Mouse (Mus musculus) large intestine, adult 2 months (tissue): ENCODE measurements around the gene Bhlhe40. TPM values are rescaled to one million over a fixed set of nuclear protein-coding genes. Genes with fewer than 3 reads are reported as not detected.

ENCODE experiments used
- DNase-seq: peaks from one replicate; pipeline ENCODE4 v3.0.0-alpha.2; 2012; ENCODE audit warnings: low read depth, low spot score
- WGBS: fragments of 180-500 bp; shearing (Covaris S2); methylation state at CpG from one replicate; pipeline ENCODE4 v1.1.7; 2018; 5-methylcytosine and 5-hydroxymethylcytosine counted together
- polyA plus RNA-seq: library from polyadenylated mRNA; depleted of rRNA; stranded (reverse); fragments of >200 nt; gene quantifications from 2 replicates; pipeline ENCODE4 v1.2.3, GENCODE M21; 2012; rRNA removed

The Bhlhe40 gene
- polyA plus RNA-seq, result 18.9 and 20.2 TPM in 2 replicates

DNA sequence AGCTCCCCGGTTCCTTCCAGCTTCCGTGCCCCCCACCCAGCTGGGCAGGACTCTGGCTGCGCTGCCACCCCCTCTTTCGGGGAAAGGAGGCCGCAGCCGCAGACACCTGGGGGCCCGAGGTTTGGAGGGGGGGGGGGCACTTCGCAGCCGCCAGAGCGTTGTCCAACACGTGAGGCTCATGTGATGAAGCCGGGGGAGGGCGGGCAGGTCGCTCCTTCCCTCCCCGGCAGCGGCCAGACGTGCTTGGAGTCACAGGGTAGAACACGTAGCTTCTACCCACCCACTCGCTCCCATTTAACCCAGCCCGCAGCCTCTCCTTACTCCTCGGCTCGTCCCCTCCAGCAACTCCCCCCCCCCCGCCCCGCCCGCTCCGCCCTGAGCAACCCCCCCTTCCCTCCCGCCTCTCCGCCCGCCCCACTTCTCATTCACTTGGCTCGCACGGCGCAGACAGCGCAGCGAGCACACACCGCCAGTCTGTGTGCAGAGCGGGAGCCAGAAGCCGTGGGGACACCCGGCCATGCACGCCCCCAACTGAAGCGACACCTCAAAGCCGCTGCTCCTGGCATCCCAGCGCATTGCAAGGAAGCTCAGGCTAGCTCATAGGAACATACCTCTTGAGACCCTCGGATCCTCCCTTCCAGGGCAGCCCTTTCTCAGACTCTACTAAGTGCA is at the start of gene Bhlhe40:
Gene Bhlhe40 (plus strand): TSS at position 424 of the 672 bp plus-strand sequence.
- DNase-seq, result no peak
- WGBS, result under 1% methylated on average over 38 of the region's 43 CpGs

DNA sequence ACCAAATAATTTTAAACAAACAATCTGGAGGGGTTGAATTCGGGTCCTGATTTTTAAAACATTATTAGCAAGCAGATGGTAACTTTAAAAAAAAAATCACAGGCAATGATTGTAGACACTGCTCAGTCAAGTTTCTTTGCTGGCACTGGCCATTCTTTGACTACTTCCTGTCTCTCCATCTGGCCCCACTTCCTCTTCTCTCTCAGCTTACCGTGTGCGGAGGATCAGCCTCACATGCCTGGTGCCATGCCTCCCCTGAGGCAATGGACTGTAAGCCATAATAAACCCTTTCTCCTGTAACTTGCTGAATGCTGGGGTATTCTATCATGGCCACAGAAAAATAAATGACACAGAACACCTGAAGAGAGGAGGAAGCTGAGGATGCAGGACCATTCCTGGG is 48.8 kb upstream of the Bhlhe40 start:
- WGBS, result 71% methylated on average over 3 of the region's 3 CpGs
- no peak for DNase-seq

DNA sequence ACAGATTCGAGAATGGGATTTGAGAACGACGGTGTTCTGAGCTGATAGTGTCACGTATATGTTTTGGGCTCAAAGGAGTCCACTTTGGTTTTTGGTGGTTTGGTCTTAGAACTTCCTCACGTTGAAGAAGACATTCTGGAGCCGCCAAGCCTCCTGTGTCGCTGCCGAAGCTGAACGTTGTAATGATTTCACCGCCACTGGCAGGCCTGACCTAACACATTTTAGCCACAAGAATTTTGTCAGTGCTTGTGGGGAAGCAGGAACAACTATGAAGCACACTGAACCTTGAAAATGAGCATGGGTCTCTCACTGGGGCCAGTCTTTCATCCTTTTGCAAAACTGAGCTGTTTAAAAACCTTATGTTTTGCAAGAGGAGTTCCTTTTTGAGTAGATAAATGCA is 42.4 kb upstream of the Bhlhe40 start:
- 88% methylated on average over 10 of the region's 10 CpGs for WGBS

DNA sequence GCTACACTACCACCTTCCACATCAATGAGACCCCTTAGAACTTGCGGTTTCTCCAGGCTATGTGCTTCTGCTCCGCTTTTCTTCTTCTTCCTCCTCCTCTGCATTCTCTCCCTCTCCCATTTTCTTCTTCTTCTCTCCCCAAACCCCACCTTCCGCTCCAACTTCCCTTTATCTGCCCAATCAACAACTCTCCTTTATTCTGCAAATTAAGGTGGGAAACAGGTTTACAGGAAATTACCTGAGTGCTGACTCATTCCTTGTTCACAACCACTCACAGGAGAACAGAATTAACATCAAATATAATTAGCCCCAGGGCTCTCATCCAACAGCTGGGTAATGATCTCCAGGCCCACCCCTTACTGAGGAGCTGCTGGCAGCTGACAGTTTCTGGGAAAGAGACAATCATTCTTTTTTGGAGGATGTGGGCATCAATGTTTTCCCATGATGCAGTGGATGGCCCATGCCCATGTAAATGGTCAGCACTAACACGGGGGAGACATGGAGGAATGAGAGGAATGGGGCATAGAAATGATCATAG is 37.3 kb upstream of the Bhlhe40 start:
- 74% methylated on average over 4 of the region's 4 CpGs for WGBS
- DNase-seq, result no peak

More for the DNA sequence above, 42.4 kb upstream of the Bhlhe40 start:
- DNase-seq, result no peak

DNA sequence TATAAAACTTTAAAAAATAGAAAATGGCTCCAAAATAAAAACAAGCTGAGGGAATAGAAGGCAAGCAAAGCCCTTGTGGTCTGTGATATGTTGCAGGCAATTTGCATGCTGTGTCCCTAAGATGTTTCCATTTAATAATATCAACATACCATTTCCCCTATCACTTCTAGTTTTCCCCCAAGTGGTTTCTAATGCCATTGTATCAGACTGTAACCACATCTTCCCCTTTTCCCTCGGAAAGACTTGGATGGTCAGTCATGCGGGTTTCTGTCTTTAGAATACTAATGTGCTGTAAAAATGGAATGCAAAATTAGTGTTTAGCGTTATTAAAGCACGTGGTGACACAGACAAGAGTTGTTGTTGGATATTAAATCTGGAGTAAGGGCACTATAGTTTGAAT is 35.5 kb upstream of the Bhlhe40 start:
- no peak for DNase-seq
- 90% methylated on average over 4 of the region's 4 CpGs for WGBS

DNA sequence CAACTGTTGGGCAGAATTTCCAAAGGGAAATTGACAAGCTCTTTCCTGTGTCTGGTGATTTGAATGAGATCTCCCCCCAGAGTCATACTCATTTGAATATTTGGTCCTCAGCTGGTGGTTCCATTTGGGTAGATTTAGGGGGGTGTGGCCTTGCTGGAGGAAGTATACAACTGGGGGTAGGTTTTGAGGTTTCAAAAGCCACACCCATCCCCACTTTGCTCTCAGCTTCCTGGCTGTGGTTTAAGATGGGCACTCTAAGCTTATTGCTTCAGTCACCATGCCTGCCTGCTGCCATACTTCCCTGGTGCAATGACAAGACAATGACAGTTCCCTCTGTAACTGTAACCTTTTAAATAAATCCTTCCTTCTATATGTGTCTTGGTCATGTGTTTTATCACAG is 29.7 kb upstream of the Bhlhe40 start:
- no peak for DNase-seq

DNA sequence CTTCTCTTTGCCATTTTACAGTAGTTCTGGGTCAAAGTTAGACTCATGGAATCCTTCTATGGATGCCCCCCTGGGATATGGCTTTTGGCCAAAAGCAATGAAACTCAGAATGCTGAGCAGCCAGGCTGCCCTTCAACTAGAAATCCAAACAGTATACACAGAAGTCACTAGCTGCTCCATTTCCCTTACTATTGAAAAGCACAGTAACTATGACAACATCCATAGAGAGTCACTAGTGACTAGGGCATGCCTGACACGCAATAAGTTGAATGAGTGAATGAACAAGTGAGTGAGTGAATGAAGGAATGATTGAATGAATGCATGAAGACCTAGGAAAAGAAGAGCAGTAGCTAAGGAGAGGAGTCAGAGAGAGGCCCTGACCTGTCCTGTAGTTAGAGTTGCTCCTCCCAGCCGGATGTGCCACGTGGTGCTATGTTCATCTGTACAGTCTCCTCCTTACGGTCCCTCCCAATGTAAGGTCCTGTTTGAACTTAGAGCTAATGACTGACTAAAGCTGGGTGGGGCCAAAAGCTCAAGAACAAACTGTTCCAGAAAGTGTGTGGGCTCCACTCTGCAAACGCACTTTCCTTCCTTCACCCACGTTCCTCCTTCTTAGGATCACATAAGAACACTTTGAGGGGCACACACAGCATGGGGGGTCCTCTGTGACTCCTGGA is 22.1 kb upstream of the Bhlhe40 start:
- 25% methylated on average over 6 of the region's 6 CpGs for WGBS
- DNase-seq, result no peak

DNA sequence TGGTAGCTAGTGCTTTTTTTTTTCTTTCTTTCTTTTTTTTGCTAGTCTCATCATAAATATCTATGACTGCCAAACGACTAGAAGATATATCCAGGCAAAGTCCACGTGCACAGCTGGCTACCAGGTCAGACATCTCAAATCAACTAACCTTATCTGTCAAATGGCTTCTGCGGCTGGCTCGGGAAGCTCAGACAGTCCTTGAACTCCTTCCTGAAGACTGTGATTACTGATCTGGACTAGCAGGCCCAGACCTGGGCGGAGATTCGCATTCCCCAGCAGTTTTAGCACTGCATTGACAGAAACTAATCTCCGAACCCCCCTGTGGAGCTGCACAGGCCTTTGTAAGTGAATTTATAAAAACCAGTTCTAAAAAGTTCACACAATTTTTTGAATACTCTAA is 18.4 kb upstream of the Bhlhe40 start:
- 71% methylated on average over 7 of the region's 7 CpGs for WGBS

DNA sequence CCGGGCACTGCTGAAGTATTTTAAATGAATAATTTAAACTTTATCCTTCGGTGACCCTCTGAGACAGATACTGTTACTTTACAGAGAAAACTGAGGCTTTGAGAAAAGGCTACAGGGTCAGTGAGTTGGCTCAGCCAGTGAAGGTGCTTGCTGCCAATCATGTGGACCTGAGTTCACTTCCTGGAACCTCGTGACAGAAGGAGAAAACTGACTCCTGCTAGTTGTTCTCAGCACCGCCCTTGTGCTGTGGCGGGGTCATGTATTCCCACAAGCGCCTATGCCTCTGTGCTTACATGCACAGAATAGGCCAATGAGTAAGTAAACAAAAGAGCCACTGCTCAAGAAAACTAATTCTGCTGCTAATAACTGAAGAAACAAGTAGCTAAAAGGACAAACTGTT is 17.4 kb upstream of the Bhlhe40 start:
- DNase-seq, result no peak

More for the DNA sequence above, 18.4 kb upstream of the Bhlhe40 start:
- DNase-seq, result no peak

DNA sequence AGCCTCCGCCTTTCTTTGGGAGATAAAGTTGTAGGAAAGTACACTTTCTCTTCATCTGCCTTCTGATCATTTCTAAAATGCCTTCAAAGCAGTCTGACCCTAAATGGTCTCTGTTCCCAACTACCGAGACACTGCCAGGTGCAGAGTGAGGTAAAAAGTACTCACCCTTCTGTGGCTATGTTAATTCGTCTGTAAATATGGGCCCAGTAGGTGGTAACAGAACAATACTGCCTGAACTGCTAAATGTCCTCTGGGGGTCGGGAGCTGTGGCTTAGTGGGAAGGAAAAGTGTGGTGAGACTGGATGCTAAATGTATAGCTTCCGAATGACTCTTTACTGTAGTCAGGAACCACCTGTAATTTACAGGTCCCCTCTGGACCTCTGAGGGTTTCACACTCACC is 16.1 kb upstream of the Bhlhe40 start:
- DNase-seq, result no peak
- WGBS, result 73% methylated on average over 5 of the region's 5 CpGs

More for the DNA sequence above, 17.4 kb upstream of the Bhlhe40 start:
- WGBS, result 52% methylated on average over 6 of the region's 6 CpGs

DNA sequence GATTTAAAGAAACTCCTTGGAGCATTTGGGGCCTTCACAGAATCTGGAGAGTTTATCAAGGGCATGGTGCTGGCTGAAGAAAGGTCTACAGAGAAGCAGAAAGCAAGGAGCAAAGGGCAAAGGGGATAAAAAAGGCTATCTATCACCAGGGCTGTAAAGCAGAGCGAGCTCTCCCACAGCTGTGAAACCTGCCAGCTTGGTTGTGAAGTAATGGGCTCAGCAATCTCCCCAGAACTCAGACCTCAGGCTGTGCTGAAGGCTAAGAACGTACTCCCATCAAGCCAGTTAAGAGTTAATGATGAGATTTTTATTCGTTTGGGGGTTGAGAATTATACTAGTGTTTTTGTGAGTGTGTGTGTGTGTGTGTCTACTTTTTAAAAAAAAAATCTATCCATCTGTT is 13.3 kb upstream of the Bhlhe40 start:
- 22% methylated on average over 3 of the region's 3 CpGs for WGBS
- DNase-seq, result no peak

DNA sequence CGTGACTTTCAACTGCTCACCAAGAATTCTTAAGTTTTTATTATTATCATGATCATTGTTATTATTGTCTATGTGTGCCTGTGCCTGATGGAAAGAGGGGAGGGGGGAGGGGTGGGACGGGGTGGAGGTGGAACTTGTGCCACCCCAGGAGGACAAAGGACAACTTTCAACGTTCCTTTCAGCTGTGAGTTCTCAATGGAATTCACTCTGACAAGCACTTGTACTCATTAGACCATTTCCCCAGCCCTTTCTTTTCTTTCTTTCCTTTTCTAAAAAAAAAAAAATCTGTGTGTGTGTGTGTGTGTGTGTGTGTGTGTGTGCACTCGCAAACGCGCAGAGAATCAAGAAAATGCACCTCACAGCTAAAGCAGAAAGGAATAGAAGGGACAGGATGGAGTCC is 12.4 kb upstream of the Bhlhe40 start:
- WGBS, result 46% methylated on average over 6 of the region's 6 CpGs
- DNase-seq, result no peak

DNA sequence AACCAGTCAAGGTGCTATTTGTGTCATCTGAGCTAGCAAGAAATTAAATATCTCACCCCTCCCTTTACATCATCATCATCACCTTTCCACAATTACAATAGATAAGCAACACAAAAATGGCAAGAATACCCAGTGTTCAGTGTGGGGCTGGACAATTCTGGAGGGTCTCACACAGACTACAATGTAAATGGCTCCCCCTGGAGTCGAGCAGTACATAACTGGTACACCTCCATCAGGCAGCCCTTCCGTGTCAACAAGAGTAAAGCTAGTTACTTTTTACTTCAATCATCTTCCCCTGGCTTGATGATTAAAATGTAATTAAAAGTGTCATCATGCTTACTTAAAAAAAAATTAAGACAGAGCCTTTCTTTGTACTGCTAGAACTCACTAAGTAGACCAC is 4.6 kb upstream of the Bhlhe40 start:
- WGBS, result 63% methylated on average over 2 of the region's 2 CpGs
- no peak for DNase-seq

DNA sequence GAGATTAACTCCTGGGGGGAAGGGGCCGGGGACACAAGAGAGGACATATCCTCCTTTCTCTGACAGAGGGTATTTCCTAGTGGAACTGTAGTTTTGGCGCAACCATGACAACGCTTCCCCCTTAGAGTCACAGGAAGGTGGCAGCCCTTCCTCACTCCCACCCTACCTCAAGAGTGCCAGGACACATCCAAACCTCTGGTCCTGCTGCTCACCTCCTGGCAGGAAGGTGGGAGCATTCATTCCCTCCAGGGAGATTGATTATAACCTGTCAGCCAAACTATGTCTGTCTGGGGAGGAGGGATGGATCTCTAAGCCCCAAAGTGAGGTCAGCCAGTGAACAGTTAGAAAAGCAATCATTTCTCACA is 2.4 kb upstream of the Bhlhe40 start:
- DNase-seq, result no peak

DNA sequence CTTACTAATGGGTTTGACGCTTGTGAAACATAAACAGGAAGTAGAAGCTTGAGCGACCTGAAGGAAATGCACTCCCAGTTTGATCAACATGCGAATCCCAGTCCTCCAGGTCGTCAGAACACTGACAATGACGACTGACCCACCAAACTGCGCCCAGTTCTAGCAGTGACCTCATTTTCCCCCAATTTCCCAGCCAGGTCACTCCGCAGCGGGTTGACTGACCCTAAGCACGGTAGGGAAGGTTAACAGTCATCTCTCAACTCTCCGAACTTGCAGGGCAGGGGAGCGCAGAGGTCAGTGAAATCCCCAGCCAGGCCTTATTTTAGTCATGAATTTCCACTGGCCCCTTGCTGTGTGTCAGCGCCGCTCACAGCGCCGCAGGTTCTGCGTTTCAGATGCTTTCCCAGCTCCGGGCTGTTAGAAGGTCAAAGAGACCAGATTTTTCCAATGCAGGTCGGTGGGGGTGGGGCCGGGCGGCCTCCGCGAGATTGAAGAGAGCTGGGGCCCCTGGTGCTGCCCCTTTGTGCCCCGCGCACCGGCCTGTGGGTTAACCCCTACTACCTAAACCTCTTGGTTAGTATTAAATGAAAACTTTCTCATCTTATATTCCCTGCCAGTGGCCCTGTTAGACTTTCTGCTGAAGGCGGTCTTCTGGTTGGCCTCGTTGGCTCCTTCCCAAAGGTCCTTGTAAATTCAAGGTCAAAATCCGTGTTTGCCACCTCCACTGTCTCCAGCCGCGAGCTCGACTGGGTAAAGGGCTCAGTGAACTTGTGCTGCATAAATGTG is 1.8 kb upstream of the Bhlhe40 start:
- no peak for DNase-seq
- 1% methylated on average over 31 of the region's 31 CpGs for WGBS

More for the DNA sequence above, 2.4 kb upstream of the Bhlhe40 start:
- WGBS, result 62% methylated on average over 3 of the region's 3 CpGs

DNA sequence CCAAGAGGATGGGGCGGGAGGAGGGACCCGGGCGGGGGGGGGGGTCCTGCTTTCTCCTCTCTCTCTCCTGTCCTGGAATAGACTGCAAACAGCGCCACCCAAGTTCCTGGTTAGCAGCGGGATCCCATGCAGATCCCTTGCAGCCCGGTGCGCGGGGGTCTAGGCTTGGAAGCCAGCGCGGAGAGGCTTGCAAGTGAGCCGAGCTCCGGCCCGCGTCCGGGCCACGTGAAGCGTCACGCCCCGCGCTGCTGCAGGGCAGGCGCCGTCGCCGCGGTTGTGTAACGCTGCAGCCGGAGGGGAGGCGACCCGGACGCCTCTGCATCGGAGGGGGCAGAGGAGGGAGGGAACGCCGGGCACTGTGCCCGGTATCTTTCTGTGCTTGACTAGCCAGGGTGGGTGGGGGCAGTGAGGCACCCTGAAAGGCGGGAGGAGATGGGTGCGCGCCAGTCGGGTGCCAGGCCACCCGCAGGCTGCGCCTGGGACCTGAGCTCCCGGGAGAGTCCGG is 1.2 kb upstream of the Bhlhe40 start:
- WGBS, result under 1% methylated on average over 42 of the region's 42 CpGs
- no peak for DNase-seq

DNA sequence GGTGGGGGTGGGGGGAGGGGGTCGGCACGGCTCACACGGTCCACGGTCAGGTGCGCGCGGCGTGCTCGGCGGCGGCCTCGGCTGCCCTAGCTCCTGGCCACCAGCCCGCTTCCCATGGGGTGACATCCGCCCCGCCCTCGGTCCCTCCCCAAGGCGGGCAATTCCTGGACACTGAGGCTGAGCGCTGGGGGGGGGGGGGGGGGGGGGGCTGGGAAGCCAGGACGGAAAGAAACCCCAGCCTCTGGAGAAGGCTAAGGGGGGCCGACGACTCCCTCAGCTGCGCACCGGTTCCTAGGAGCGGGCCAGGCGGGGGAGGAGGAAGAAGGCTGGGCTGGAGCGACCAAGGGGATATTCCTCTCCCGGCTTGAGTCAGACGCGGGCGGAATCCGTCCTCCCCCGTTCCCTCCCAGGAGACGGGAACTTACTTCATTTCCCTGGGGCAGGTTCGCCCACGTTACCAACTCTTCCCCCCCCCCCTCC is 663 bp upstream of the Bhlhe40 start:
- no peak for DNase-seq
- 0% methylated on average over 31 of the region's 35 CpGs for WGBS

DNA sequence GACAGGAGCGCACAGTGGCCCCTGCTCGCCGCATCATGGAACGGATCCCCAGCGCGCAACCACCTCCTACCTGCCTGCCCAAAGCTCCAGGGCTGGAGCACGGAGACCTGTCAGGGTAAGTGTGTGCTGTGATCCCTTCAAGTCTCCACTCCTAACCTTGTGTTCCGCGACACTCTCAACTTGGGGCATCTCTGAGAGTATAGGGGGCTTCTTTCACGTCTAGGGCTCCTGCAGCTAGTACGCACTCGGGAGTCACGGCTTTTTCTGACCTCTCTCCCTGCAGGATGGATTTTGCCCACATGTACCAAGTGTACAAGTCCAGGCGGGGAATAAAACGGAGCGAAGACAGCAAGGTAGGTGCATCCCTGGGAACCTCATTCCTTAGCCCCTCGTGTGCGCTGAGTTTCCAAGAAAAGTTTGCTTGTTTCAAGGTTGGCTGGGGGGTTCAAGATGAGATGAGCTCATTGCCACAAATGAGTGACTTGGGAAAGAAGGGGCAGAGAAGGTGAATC is 505 bp downstream of the Bhlhe40 start:
- DNase-seq, result no peak
- under 1% methylated on average over 18 of the region's 18 CpGs for WGBS

DNA sequence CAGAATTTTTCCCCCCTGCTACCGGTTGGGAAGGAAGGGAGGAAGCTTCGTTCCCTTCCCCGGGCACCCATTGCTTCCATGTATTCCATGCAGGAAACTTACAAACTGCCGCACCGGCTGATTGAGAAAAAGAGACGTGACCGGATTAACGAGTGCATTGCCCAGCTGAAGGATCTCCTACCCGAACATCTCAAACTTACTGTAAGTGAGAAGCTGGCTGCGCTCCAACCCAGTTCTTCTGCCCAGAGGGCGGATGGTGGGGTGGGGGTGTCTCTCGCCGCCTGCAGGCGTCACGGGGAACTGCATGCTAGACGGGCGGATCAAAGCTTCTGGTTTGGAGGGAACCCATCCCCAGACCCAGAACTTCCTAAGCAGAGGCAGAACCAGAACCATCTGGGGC is 983 bp downstream of the Bhlhe40 start:
- under 1% methylated on average over 17 of the region's 17 CpGs for WGBS
- no peak for DNase-seq

DNA sequence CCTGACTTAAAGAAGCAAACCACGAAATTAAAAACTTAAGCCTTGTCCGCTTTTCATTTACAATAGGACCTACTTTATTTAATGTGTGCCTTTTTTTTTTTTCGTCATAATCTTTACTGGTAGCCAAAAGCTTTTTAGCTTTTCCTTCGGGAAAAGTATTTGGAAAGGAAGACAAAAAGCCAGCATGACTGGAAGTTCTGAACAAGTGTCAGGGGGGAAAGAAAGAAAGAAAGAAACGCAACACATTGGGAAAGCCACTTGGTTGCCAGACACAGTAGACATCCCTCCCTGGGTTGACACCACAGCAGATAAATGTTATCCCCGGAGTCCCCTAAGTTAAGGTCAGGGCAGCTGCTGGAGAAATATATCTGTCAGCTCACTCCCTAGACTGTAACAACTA is 1.5 kb downstream of the Bhlhe40 start:
- DNase-seq, result no peak
- WGBS, result 12% methylated on average over 6 of the region's 6 CpGs
